Mouse (Mus musculus): ENCODE results near the gene Tet1. TPM values are rescaled to one million over a fixed set of nuclear protein-coding genes. Genes with fewer than 3 reads are reported as not detected.

Tet1 gene
- polyA plus RNA-seq, 1 experiment: 0.11 TPM

DNA sequence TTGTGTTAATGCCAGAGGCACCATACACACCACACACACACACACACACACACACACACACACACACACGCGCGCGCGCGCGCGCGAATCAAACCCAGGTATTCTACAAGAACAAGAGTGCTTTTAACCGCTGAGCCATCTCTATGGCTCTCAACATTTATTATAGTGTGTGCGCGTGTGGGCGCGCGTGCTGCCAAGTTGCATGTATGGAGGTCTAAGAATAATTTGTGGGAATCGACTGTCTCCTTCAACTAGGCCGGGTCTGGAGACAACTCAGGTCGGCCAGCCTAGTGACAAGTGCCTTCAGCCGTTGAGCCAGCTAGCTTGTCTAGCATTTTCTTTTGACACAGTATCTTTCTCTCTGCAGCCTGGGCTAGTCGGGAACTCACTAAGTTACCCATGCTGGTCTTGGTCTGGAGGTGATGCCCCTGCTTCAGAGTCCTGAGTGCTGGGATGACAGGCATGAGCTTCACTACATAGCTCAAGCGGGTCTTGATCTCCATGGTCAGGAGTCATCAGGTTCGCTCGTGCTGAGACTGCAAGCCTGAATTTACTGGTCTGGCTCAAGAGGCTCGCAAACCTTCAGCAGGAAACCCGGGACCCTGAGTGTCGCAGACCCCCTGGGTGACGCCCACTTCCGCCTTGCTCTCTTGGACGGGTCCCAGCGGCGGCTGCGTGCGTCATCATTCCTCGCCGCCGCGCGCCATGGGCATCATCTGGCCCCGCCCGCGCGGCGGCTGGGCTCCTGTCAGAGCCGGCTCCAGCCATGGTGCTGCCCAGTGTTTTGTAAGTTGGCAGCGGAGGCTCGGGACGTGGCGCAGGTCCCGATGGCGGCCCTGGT lies 11.3 kb upstream of the Tet1 start, which contains the start of gene Slc25a16:
Gene Slc25a16, plus strand, starts transcription at position 709 of the 841 bp plus-strand sequence.
- Histone ChIP-seq H3K36me3 (ENCODE audit: control insufficient read depth, insufficient read depth, low read length) (no peaks in the 10 kb centered on the region), H3K4me1 (ENCODE audit: control insufficient read depth, insufficient read depth, low read length) (peaks cover 9% of the 10 kb centered on the region), H3K27me3 (ENCODE audit: control insufficient read depth, insufficient read depth, low read length) (no peaks in the 10 kb centered on the region), H3K27ac (ENCODE audit: control insufficient read depth, insufficient read depth, low read depth, low read length) (peak within 1 kb of the TSS; percentile 87), H3K4me3 (ENCODE audit: control insufficient read depth, low read depth, low read length) (peak within 1 kb of the TSS; percentile 98)
- TF ChIP-seq CTCF (IDR thresholded peaks at IDR 0.05; ENCODE audit: control insufficient read depth, insufficient read depth, insufficient replicate concordance, low read depth, low read length): no peak
- TF ChIP-seq POLR2A (IDR thresholded peaks at IDR 0.05; ENCODE audit: control insufficient read depth, low read depth, low read length): peak; percentile 72

- H3K27me3 ChIP-seq (ENCODE audit: control insufficient read depth, insufficient read depth, low read length): no peaks in the 10 kb centered on the region
Measured at GRCm38 (mm10) chr10:62918985-62919384, 10.2 kb upstream of the Tet1 start.

GRCm38 (mm10) chr10:62911120-62911519 lies 2.3 kb upstream of the Tet1 start:
- TF ChIP-seq CTCF (IDR thresholded peaks at IDR 0.05; ENCODE audit: control insufficient read depth, insufficient read depth, insufficient replicate concordance, low read depth, low read length): no peak
- no peak for TF ChIP-seq POLR2A (IDR thresholded peaks at IDR 0.05; ENCODE audit: control insufficient read depth, low read depth, low read length)
- no peaks in the 10 kb centered on the region for H3K36me3 ChIP-seq (ENCODE audit: control insufficient read depth, insufficient read depth, low read length)
- H3K4me3 ChIP-seq (ENCODE audit: control insufficient read depth, low read depth, low read length): no peak overlapping the region
- H3K27ac ChIP-seq (ENCODE audit: control insufficient read depth, insufficient read depth, low read depth, low read length): no peak overlapping the region
- no peaks in the 10 kb centered on the region for H3K4me1 ChIP-seq (ENCODE audit: control insufficient read depth, insufficient read depth, low read length)
- no peaks in the 10 kb centered on the region for H3K27me3 ChIP-seq (ENCODE audit: control insufficient read depth, insufficient read depth, low read length)

More at GRCm38 (mm10) chr10:62918985-62919384, 10.2 kb upstream of the Tet1 start:
- Histone ChIP-seq H3K36me3 (ENCODE audit: control insufficient read depth, insufficient read depth, low read length) (no peaks in the 10 kb centered on the region), H3K27ac (ENCODE audit: control insufficient read depth, insufficient read depth, low read depth, low read length) (no peak overlapping the region), H3K4me3 (ENCODE audit: control insufficient read depth, low read depth, low read length) (no peak overlapping the region), H3K4me1 (ENCODE audit: control insufficient read depth, insufficient read depth, low read length) (peaks cover 7% of the 10 kb centered on the region)
- no peak for TF ChIP-seq POLR2A (IDR thresholded peaks at IDR 0.05; ENCODE audit: control insufficient read depth, low read depth, low read length)
- no peak for TF ChIP-seq CTCF (IDR thresholded peaks at IDR 0.05; ENCODE audit: control insufficient read depth, insufficient read depth, insufficient replicate concordance, low read depth, low read length)

- Histone ChIP-seq H3K4me1 (ENCODE audit: control insufficient read depth, insufficient read depth, low read length) (no peaks in the 10 kb centered on the region), H3K27me3 (ENCODE audit: control insufficient read depth, insufficient read depth, low read length) (no peaks in the 10 kb centered on the region), H3K36me3 (ENCODE audit: control insufficient read depth, insufficient read depth, low read length) (no peaks in the 10 kb centered on the region), H3K4me3 (ENCODE audit: control insufficient read depth, low read depth, low read length) (no peak overlapping the region), H3K27ac (ENCODE audit: control insufficient read depth, insufficient read depth, low read depth, low read length) (no peak overlapping the region)
- TF ChIP-seq POLR2A (IDR thresholded peaks at IDR 0.05; ENCODE audit: control insufficient read depth, low read depth, low read length): no peak
- no peak for TF ChIP-seq CTCF (IDR thresholded peaks at IDR 0.05; ENCODE audit: control insufficient read depth, insufficient read depth, insufficient replicate concordance, low read depth, low read length)
Measured at GRCm38 (mm10) chr10:62906336-62906735, 2.5 kb downstream of the Tet1 start.

- Histone ChIP-seq H3K27me3 (ENCODE audit: control insufficient read depth, insufficient read depth, low read length) (no peaks in the 10 kb centered on the region), H3K4me1 (ENCODE audit: control insufficient read depth, insufficient read depth, low read length) (no peaks in the 10 kb centered on the region), H3K4me3 (ENCODE audit: control insufficient read depth, low read depth, low read length) (no peak overlapping the region), H3K27ac (ENCODE audit: control insufficient read depth, insufficient read depth, low read depth, low read length) (no peak overlapping the region), H3K36me3 (ENCODE audit: control insufficient read depth, insufficient read depth, low read length) (no peaks in the 10 kb centered on the region)
- TF ChIP-seq CTCF (IDR thresholded peaks at IDR 0.05; ENCODE audit: control insufficient read depth, insufficient read depth, insufficient replicate concordance, low read depth, low read length) (no peak), POLR2A (IDR thresholded peaks at IDR 0.05; ENCODE audit: control insufficient read depth, low read depth, low read length) (no peak)
Measured at GRCm38 (mm10) chr10:62902829-62903228, 6.0 kb downstream of the Tet1 start.

- H3K27ac ChIP-seq (ENCODE audit: control insufficient read depth, insufficient read depth, low read depth, low read length): no peak overlapping the region
- TF ChIP-seq CTCF (IDR thresholded peaks at IDR 0.05; ENCODE audit: control insufficient read depth, insufficient read depth, insufficient replicate concordance, low read depth, low read length) (no peak), POLR2A (IDR thresholded peaks at IDR 0.05; ENCODE audit: control insufficient read depth, low read depth, low read length) (no peak)
- no peaks in the 10 kb centered on the region for H3K4me1 ChIP-seq (ENCODE audit: control insufficient read depth, insufficient read depth, low read length)
- no peak overlapping the region for H3K4me3 ChIP-seq (ENCODE audit: control insufficient read depth, low read depth, low read length)
- H3K27me3 ChIP-seq (ENCODE audit: control insufficient read depth, insufficient read depth, low read length): no peaks in the 10 kb centered on the region
- H3K36me3 ChIP-seq (ENCODE audit: control insufficient read depth, insufficient read depth, low read length): no peaks in the 10 kb centered on the region
Measured at GRCm38 (mm10) chr10:62901826-62902225, 7.0 kb downstream of the Tet1 start.

DNA sequence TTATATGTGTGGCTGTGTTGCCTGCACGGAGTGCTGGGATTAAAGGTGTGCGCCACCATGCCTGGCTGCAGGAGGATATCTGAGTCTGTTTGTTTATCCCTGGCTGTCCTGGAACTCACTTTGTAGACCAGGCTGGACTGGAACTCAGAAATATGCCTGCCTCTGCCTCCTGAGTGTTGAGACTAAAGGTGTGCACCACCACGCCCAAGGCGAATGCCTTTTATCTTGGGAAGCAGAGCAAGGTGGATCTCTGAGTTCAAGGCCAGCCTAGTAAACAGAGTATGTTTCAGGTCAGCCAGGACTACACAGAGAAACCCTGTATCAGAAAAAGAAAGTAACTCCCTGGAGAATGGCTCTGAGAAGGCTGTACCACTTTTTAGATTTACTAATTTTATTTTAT lies 8.7 kb downstream of the Tet1 start:
- no peak overlapping the region for H3K27ac ChIP-seq (ENCODE audit: control insufficient read depth, insufficient read depth, low read depth, low read length)
- TF ChIP-seq CTCF (IDR thresholded peaks at IDR 0.05; ENCODE audit: control insufficient read depth, insufficient read depth, insufficient replicate concordance, low read depth, low read length) (no peak), POLR2A (IDR thresholded peaks at IDR 0.05; ENCODE audit: control insufficient read depth, low read depth, low read length) (no peak)
- no peaks in the 10 kb centered on the region for H3K27me3 ChIP-seq (ENCODE audit: control insufficient read depth, insufficient read depth, low read length)
- H3K36me3 ChIP-seq (ENCODE audit: control insufficient read depth, insufficient read depth, low read length): no peaks in the 10 kb centered on the region
- no peak overlapping the region for H3K4me3 ChIP-seq (ENCODE audit: control insufficient read depth, low read depth, low read length)
- no peaks in the 10 kb centered on the region for H3K4me1 ChIP-seq (ENCODE audit: control insufficient read depth, insufficient read depth, low read length)

All from testis, adult 2 months (tissue).